Mouse (Mus musculus) stomach, postnatal 0 days (tissue): ENCODE results near the gene Arfgap2.

Experiments used
- CTCF ChIP-seq: IDR thresholded peaks from 2 replicates; pipeline ENCODE4 v1.5.1; 2016; ENCODE audit warnings: antibody characterized with exemption, low read depth, mild to moderate bottlenecking, moderate library complexity
- EP300 ChIP-seq: optimal IDR thresholded peaks from 2 replicates; pipeline ENCODE3; 2016; ENCODE audit warnings: antibody characterized with exemption

- no peak for TF ChIP-seq CTCF
- no peak for TF ChIP-seq EP300
Measured at GRCm38 (mm10) chr2:91287563-91287962, 22.8 kb downstream of the Arfgap2 start.
